Mouse (Mus musculus) CH12.LX (cell line): ENCODE data around the gene Sclt1. TPM values are rescaled to one million over a fixed set of nuclear protein-coding genes. Genes with fewer than 3 reads are reported as not detected.

Experiments
- DNase-seq: peaks from one replicate; pipeline ENCODE4 v3.0.0-alpha.2; 2013; ENCODE audit errors: extremely low read depth
- H3K27ac ChIP-seq: 2 replicates; pipeline ENCODE4 v1.5.1; 2012; ENCODE audit warnings: low read depth, mild to moderate bottlenecking, control low read depth, moderate library complexity; ENCODE audit not compliant: insufficient read depth
- H3K27me3 ChIP-seq: replicated peaks from 2 replicates; pipeline ENCODE3; 2012; ENCODE audit warnings: inconsistent platforms
- H3K36me3 ChIP-seq, 2 experiments: replicated peaks in 1 of 2; 2 replicates each; pipeline versions ENCODE3 to v1.6.1; 2012; ENCODE audit warnings: inconsistent platforms in 1 of 2, low read length in 1 of 2, mild to moderate bottlenecking in 1 of 2, mixed read lengths in 1 of 2, moderate library complexity in 1 of 2; ENCODE audit not compliant: control insufficient read depth in 1 of 2, insufficient read depth in 1 of 2
- H3K4me1 ChIP-seq, 2 experiments: 2 replicates each; pipeline ENCODE4 v1.6.1; 2012; ENCODE audit warnings: inconsistent platforms in 1 of 2, moderate library complexity in 1 of 2; ENCODE audit not compliant: insufficient read depth in 2 of 2, control insufficient read depth in 1 of 2
- H3K4me2 ChIP-seq: 2 replicates; pipeline ENCODE4 v1.6.1; 2012; ENCODE audit warnings: low read depth, mild to moderate bottlenecking, control low read depth; ENCODE audit not compliant: poor library complexity, insufficient read depth, severe bottlenecking
- H3K4me3 ChIP-seq, 3 experiments: fragments of 150-350 bp in 1 of 3; sonication (generic) in 1 of 3; replicated peaks in 1 of 3; 2 replicates each; pipeline versions ENCODE3 to v1.5.1; 2011 to 2012; ENCODE audit warnings: low read depth in 2 of 3, low read length in 2 of 3, mild to moderate bottlenecking in 2 of 3, moderate library complexity in 2 of 3, control low read depth in 1 of 3, improper control_type of control experiment in 1 of 3, inconsistent platforms in 1 of 3, mixed read lengths in 1 of 3; ENCODE audit not compliant: poor library complexity in 1 of 3
- H3K79me2 ChIP-seq: replicated peaks from 2 replicates; pipeline ENCODE4 v1.6.1; 2012; ENCODE audit warnings: mild to moderate bottlenecking, moderate library complexity; ENCODE audit not compliant: control insufficient read depth, poor library complexity, insufficient read depth, severe bottlenecking; ENCODE audit errors: extremely low read depth
- H3K9ac ChIP-seq: 2 replicates; pipeline ENCODE4 v1.6.1; 2012; ENCODE audit warnings: low read depth, mild to moderate bottlenecking, control low read depth, moderate library complexity; ENCODE audit not compliant: insufficient read depth
- H3K9me3 ChIP-seq: replicated peaks from 2 replicates; pipeline ENCODE3; 2012; ENCODE audit warnings: low read length, inconsistent platforms, mixed read lengths
- BHLHE40 ChIP-seq: IDR thresholded peaks from 2 replicates; pipeline ENCODE4 v1.6.1; 2011; ENCODE audit warnings: mild to moderate bottlenecking, low read depth, low read length, improper control_type of control experiment
- E2F4 ChIP-seq: IDR thresholded peaks from 2 replicates; pipeline ENCODE4 v1.6.1; 2011; ENCODE audit warnings: low read depth, low read length, improper control_type of control experiment; ENCODE audit not compliant: insufficient replicate concordance
- EP300 ChIP-seq: IDR thresholded peaks from 2 replicates; pipeline ENCODE4 v1.6.1; 2011; ENCODE audit warnings: low read length, improper control_type of control experiment
- MEF2A ChIP-seq: IDR thresholded peaks from 2 replicates; pipeline ENCODE4 v1.6.1; 2014; ENCODE audit warnings: low read depth, mild to moderate bottlenecking, inconsistent platforms, low read length, improper control_type of control experiment, borderline replicate concordance
- MXI1 ChIP-seq: IDR thresholded peaks from 2 replicates; pipeline ENCODE4 v1.6.1; 2011; ENCODE audit warnings: mild to moderate bottlenecking, low read depth, low read length, improper control_type of control experiment
- MYC ChIP-seq: IDR thresholded peaks from 2 replicates; pipeline ENCODE4 v1.6.1; 2011; ENCODE audit warnings: low read depth, mild to moderate bottlenecking, improper control_type of control experiment, low read length
- NRF1 ChIP-seq: IDR thresholded peaks from 2 replicates; pipeline ENCODE4 v1.6.1; 2014; ENCODE audit warnings: low read depth, mild to moderate bottlenecking, inconsistent platforms, low read length, improper control_type of control experiment, moderate library complexity
- POLR2A ChIP-seq: IDR thresholded peaks from 2 replicates; pipeline ENCODE4 v1.6.1; 2011; ENCODE audit warnings: low read depth, mild to moderate bottlenecking, improper control_type of control experiment, low read length
- POLR2AphosphoS2 ChIP-seq: IDR thresholded peaks from 2 replicates; pipeline ENCODE4 v1.6.1; 2011; ENCODE audit warnings: low read depth, low read length, improper control_type of control experiment
- RCOR1 ChIP-seq: conservative IDR thresholded peaks from 2 replicates; pipeline ENCODE4 v1.6.1; 2012; ENCODE audit warnings: low read depth, mild to moderate bottlenecking, inconsistent platforms, low read length, improper control_type of control experiment
- TBP ChIP-seq: conservative IDR thresholded peaks from 2 replicates; pipeline ENCODE4 v1.6.1; 2011; ENCODE audit warnings: low read depth, low read length, improper control_type of control experiment
- TCF12 ChIP-seq: IDR thresholded peaks from 2 replicates; pipeline ENCODE4 v1.6.1; 2014; ENCODE audit warnings: low read depth, mild to moderate bottlenecking, inconsistent platforms, low read length, improper control_type of control experiment
- UBTF ChIP-seq: IDR thresholded peaks from 2 replicates; pipeline ENCODE4 v1.6.1; 2012; ENCODE audit warnings: low read depth, mild to moderate bottlenecking, inconsistent platforms, low read length, improper control_type of control experiment, moderate library complexity
- USF1 ChIP-seq: IDR thresholded peaks from 2 replicates; pipeline ENCODE4 v1.6.1; 2014; ENCODE audit warnings: low read depth, mild to moderate bottlenecking, inconsistent platforms, low read length, improper control_type of control experiment
- USF2 ChIP-seq: conservative IDR thresholded peaks from 2 replicates; pipeline ENCODE4 v1.6.1; 2011; ENCODE audit warnings: low read depth, low read length, improper control_type of control experiment
- ZC3H11A ChIP-seq: IDR thresholded peaks from 2 replicates; pipeline ENCODE4 v1.6.1; 2012; ENCODE audit warnings: low read depth, mild to moderate bottlenecking, inconsistent platforms, low read length, improper control_type of control experiment
- ZKSCAN1 ChIP-seq: IDR thresholded peaks from 2 replicates; pipeline ENCODE4 v1.6.1; 2012; ENCODE audit warnings: low read depth, inconsistent platforms, low read length, improper control_type of control experiment, borderline replicate concordance
- ZNF384 ChIP-seq: IDR thresholded peaks from 2 replicates; pipeline ENCODE4 v1.6.1; 2012; ENCODE audit warnings: low read depth, low read length, improper control_type of control experiment, inconsistent platforms
- dilution Hi-C: fragments of 300-500 bp; cut with MboI; formaldehyde crosslinking; loops from 2 replicates; pipeline ENCODE4 v1.14.3; 2020; ENCODE audit warnings: low sequenced_read_pairs; ENCODE audit not compliant: extremely low pct_unique_long_range_greater_than_20kb, extremely low pct_ligation_motif_present
- in situ Hi-C: fragments of 300-500 bp; cut with MboI; formaldehyde crosslinking; loops from 3 replicates; pipeline ENCODE4 v1.14.3; 2019; ENCODE audit warnings: low sequenced_read_pairs, low pct_ligation_motif_present, low pct_unique_long_range_greater_than_20kb, mixed read lengths
- polyA plus RNA-seq: library from polyadenylated mRNA; unstranded; fragments of >175 nt; gene quantifications from 2 replicates; pipeline ENCODE4 v1.2.1, GENCODE M21; 2012; ENCODE audit warnings: low read depth; ENCODE audit not compliant: insufficient read length
- total RNA-seq, 2 experiments: library from RNA; depleted of rRNA; stranded (reverse); fragments of 300-350 nt in 1 of 2; fragments of >200 nt in 1 of 2; gene quantifications; 2 replicates each; pipeline ENCODE4 v1.2.3; 2012 to 2014

Gene Sclt1
- total and polyA plus RNA-seq, 3 experiments, result 5.3 to 7.4 (median 6.5) TPM

DNA sequence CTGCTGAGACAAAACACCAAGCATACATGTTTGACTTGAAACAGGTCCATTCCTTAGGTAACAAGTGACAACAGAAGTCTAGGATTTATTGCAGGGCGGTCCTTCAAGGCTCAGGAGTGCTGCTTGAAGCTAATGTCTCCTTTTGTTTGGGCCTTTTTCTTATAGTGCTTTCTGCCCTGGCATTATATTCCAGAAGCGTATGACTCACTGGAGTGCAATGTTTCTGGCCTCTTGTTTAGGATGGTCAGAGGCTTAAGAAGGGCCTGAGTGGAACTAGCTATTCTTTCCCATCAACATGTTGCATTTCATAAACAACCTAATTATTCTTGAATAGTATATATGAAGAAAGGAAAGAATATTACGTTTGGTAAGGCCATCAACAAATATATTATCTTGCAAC, 19.8 kb upstream of the Sclt1 start:
- DNase-seq, result no peak

DNA sequence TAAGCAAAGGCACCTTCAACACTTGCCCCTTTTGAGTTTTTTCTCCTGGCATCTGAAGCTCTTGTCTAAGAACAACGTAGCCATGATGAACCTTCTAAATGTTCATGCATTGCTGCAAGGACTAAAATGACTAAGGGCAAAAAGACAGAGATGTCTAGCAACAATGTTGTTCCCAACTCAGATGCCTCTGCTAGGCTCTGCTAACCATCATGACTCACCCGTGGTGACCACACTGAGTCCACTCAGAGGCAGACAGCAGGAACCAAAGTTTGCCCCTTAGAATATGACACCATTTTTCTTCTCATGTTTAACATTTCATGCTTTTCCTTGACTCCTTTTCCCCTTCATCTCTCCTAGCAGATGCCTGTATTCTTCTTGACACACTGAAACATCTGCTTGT, 12.2 kb upstream of the Sclt1 start:
- H3K9ac ChIP-seq, result no peak overlapping the region
- no peak for DNase-seq
- no peaks in the 10 kb centered on the region for H3K9me3 ChIP-seq
- H3K4me3 ChIP-seq, result no peak overlapping the region
- peaks cover 2 to 25% of the 10 kb centered on the region in 2 experiments for H3K36me3 ChIP-seq
- dilution Hi-C loops, result no loop called here
- no peak for TF ChIP-seq NRF1
- no peaks in the 10 kb centered on the region for H3K79me2 ChIP-seq
- no peak overlapping the region for H3K4me2 ChIP-seq
- no peaks in the 10 kb centered on the region for H3K27me3 ChIP-seq
- in situ Hi-C loops, result no loop called here
- H3K27ac ChIP-seq, result no peak overlapping the region
- no peaks in the 10 kb centered on the region for H3K4me1 ChIP-seq

More for the DNA sequence above, 19.8 kb upstream of the Sclt1 start:
- dilution Hi-C loops (no loop called here), in situ Hi-C loops (no loop called here)
- Histone ChIP-seq H3K4me2 (no peak overlapping the region), H3K27ac (no peak overlapping the region), H3K27me3 (no peaks in the 10 kb centered on the region), H3K9me3 (no peaks in the 10 kb centered on the region), H3K9ac (no peak overlapping the region), H3K79me2 (no peaks in the 10 kb centered on the region), H3K4me1 (no peaks in the 10 kb centered on the region), H3K4me3 (no peak overlapping the region), H3K36me3 (peaks cover 0 to 12% of the 10 kb centered on the region in 2 experiments)
- TF ChIP-seq USF1 (no peak), BHLHE40 (no peak), ZKSCAN1 (no peak), UBTF (no peak), USF2 (no peak), ZNF384 (no peak), MEF2A (no peak), POLR2AphosphoS2 (no peak), EP300 (no peak), MXI1 (no peak), MYC (no peak), ZC3H11A (no peak), TCF12 (no peak), TBP (no peak), RCOR1 (no peak), E2F4 (no peak), POLR2A (no peak)
